Mouse (Mus musculus) E14TG2a.4 (cell line): Measurements from ENCODE around the gene Gmds.
A peak's percentile ranks its signal among the peaks of the same experiment; 100 is the strongest.

Source experiments
- H3K27me3 ChIP-seq: 2 replicates; pipeline ENCODE4 v1.6.1; 2014; ENCODE audit warnings: low read length, control low read depth; ENCODE audit not compliant: insufficient read depth
- H3K36me3 ChIP-seq: 2 replicates; pipeline ENCODE4 v1.6.1; 2014; ENCODE audit warnings: low read length, control low read depth; ENCODE audit not compliant: insufficient read depth
- H3K4me1 ChIP-seq: replicated peaks from 2 replicates; pipeline ENCODE4 v1.6.1; 2014; ENCODE audit warnings: low read depth, low read length, control low read depth
- H3K4me3 ChIP-seq: replicated peaks from 2 replicates; pipeline ENCODE4 v1.5.1; 2014; ENCODE audit warnings: mild to moderate bottlenecking, low read length
- H3K9me3 ChIP-seq: 2 replicates; pipeline ENCODE4 v1.6.1; 2014; ENCODE audit warnings: low read length, control low read depth
- CTCF ChIP-seq: conservative IDR thresholded peaks from 2 replicates; pipeline ENCODE4 v1.5.1; 2014; ENCODE audit warnings: low read length
- NANOG ChIP-seq: IDR thresholded peaks from 2 replicates; pipeline ENCODE4 v1.6.1; 2014; ENCODE audit warnings: borderline replicate concordance, low read length, mixed read lengths
- POU5F1 ChIP-seq: IDR thresholded peaks from 2 replicates; pipeline ENCODE4 v1.6.1; 2014; ENCODE audit warnings: low read length, borderline replicate concordance

The Gmds gene

DNA sequence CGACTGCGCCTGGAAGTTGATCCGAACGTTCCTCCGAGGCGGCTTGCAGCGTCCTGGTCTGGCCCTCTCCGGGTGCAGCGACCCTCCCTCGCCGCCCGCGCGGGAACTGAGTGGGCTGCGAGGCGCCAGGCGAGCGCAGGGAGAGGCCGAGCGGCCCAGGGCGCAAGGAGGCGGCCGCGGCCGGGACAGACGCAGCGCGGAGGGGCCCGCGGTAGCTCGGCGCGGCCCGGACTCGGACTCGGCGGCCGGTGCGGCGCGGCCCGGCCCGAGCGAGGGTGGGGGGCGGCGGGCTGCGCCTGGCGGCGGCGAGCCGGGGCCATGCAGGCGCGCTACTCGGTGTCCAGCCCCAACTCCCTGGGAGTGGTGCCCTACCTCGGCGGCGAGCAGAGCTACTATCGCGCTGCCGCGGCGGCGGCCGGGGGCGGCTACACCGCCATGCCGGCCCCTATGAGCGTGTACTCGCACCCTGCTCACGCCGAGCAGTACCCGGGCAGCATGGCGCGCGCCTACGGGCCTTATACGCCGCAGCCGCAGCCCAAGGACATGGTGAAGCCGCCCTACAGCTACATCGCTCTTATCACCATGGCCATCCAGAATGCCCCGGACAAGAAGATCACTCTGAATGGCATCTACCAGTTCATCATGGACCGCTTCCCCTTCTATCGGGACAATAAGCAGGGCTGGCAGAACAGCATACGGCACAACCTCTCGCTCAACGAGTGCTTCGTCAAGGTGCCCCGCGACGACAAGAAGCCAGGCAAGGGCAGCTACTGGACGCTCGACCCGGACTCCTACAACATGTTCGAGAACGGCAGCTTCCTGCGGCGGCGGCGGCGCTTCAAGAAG lies 531.4 kb downstream of the Gmds start:
- TF ChIP-seq CTCF = no peak
- TF ChIP-seq NANOG = no peak
- TF ChIP-seq POU5F1 = no peak
- Histone ChIP-seq H3K27me3 (peaks cover 93% of the 10 kb centered on the region), H3K36me3 (no peaks in the 10 kb centered on the region)

DNA sequence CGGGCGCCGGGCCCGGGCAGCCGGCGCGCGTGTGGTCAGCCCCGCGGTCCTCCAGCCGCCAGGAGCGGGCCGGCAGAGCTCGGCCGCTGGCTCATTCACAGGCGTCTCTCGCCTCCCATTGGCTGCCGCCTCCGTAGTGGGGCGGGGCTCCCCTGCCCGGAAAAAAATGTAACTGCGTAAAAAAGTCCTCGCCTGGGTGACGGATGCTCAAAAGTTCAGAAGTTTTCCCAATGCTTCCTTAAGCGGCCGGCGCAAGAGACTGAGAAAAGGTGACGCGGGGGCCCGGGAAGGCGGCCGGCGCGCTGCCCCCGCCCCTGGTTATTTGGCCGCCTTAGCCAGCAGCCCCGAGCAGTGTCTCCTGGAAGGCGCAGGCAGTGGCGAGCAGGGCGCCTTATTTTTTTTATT lies 532.1 kb downstream of the Gmds start, which contains the start of gene Foxc1:
Gene Foxc1, plus strand, starts transcription at position 206 of the 405 bp plus-strand sequence.
- no peaks in the 10 kb centered on the region for H3K36me3 ChIP-seq
- TF ChIP-seq POU5F1 = no peak
- no peak for TF ChIP-seq NANOG
- TF ChIP-seq CTCF = no peak

More for the DNA sequence above, 531.4 kb downstream of the Gmds start:
- H3K9me3 ChIP-seq = no peaks in the 10 kb centered on the region
- peaks cover 28% of the 10 kb centered on the region for H3K4me1 ChIP-seq
- peak overlapping the region; percentile 74 for H3K4me3 ChIP-seq

GRCm38 (mm10) chr13:31805831-31806427 lies 532.6 kb downstream of the Gmds start:
- no peak for TF ChIP-seq POU5F1
- TF ChIP-seq NANOG = no peak
- no peak for TF ChIP-seq CTCF
- Histone ChIP-seq H3K27me3 (peaks cover 93% of the 10 kb centered on the region), H3K36me3 (no peaks in the 10 kb centered on the region), H3K9me3 (no peaks in the 10 kb centered on the region), H3K4me1 (peaks cover 34% of the 10 kb centered on the region), H3K4me3 (peak overlapping the region; percentile 74)

More for the DNA sequence above, 532.1 kb downstream of the Gmds start, which contains the start of gene Foxc1:
- Histone ChIP-seq H3K4me1 (peaks cover 31% of the 10 kb centered on the region), H3K4me3 (peak within 1 kb of the TSS; percentile 74), H3K9me3 (no peaks in the 10 kb centered on the region), H3K27me3 (peaks cover 93% of the 10 kb centered on the region)

DNA sequence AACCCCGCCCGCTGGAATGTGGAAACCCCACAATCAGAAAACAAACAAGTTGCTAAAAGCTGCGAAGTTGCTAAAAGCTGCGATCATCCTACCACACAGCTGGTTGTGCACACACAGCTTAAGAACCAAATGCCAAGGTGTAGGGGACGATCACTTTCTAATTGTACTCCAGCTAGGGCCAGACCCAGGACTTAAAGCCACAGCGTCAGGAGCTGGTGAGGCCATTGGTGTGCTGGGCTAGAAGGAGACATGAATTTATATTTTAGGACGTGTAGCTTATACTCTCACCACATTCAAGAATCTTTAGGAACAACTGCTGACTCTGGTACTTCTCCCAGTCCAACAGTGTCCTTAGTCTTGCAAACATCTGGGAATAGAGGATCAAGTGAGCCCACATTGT lies 534.0 kb downstream of the Gmds start:
- H3K4me3 ChIP-seq = no peak overlapping the region

GRCm38 (mm10) chr13:31803166-31804093 lies 535.1 kb downstream of the Gmds start:
- Histone ChIP-seq H3K9me3 (no peaks in the 10 kb centered on the region), H3K4me3 (no peak overlapping the region), H3K27me3 (peaks cover 98% of the 10 kb centered on the region), H3K36me3 (no peaks in the 10 kb centered on the region), H3K4me1 (peaks cover 34% of the 10 kb centered on the region)
- TF ChIP-seq NANOG = no peak
- no peak for TF ChIP-seq POU5F1
- no peak for TF ChIP-seq CTCF

More for the DNA sequence above, 534.0 kb downstream of the Gmds start:
- Histone ChIP-seq H3K4me1 (peaks cover 34% of the 10 kb centered on the region), H3K9me3 (no peaks in the 10 kb centered on the region), H3K27me3 (peaks cover 95% of the 10 kb centered on the region), H3K36me3 (no peaks in the 10 kb centered on the region)
- TF ChIP-seq NANOG = no peak
- TF ChIP-seq CTCF = no peak
- no peak for TF ChIP-seq POU5F1

DNA sequence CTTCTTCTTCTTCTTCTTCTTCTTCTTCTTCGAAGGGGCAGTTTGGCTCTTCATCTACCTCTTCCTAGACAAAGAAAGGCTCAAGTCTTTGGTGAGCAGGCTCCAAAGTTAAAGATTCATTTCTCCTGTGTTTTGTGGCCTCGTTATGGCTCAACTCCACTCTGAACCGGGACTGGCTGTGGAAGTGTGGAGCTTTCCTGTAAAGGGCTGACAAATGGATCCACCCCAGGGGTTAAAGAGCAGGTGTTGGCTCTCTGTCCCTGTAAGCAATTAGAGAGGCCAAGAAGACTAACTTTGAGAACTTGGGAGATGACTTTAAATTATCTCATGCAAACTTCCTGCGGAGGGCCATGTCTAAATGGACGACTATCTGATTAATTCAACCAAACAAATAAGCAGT lies 536.1 kb downstream of the Gmds start:
- Histone ChIP-seq H3K36me3 (no peaks in the 10 kb centered on the region), H3K9me3 (no peaks in the 10 kb centered on the region), H3K27me3 (peaks cover 97% of the 10 kb centered on the region), H3K4me1 (peaks cover 33% of the 10 kb centered on the region), H3K4me3 (no peak overlapping the region)
- no peak for TF ChIP-seq POU5F1
- TF ChIP-seq CTCF = no peak

DNA sequence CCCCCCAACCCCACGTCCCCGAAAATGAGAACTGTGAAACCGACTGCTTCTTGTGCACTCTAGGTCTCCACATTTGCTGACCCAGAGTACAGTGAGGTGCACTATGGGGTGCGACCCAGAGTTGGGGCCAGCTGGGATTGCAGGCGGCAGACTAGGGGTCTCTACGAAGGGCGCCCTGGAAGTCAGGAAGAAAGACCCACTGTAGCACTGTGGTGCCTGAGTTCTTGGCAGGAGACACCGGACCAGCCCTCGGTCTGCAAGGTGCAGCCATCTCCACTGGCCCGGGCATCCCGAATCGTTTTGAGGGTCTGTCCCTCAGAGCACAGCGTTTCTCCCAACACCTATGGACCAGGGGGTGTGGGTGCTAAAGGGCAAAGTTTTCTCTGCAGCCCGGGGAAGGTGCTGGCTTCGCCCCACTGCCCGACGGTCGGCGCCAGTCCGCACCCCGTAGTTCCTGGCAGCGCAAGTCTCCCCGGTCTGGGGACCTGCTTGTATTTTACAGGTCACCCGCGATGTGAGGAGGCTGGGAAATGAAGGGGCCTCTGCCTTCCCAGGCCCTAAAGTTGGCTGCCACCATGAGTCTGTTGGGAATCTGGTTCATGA lies 536.7 kb downstream of the Gmds start:
- H3K36me3 ChIP-seq = no peaks in the 10 kb centered on the region
- peak overlapping the region; percentile 62 for H3K4me3 ChIP-seq
- no peak for TF ChIP-seq NANOG
- no peak for TF ChIP-seq POU5F1
- TF ChIP-seq CTCF = no peak
- no peaks in the 10 kb centered on the region for H3K9me3 ChIP-seq
- peaks cover 30% of the 10 kb centered on the region for H3K4me1 ChIP-seq
- H3K27me3 ChIP-seq = peaks cover 93% of the 10 kb centered on the region
